Mouse (Mus musculus): ENCODE data around the gene Alkbh6. TPM values are rescaled to one million over a fixed set of nuclear protein-coding genes. Genes with fewer than 3 reads are reported as not detected.

Gene Alkbh6
- polyA plus RNA-seq, 1 experiment from 2014 or later, result 128 TPM

GRCm38 (mm10) chr7:30363344-30363738, 54.8 kb downstream of the Alkbh6 start:
- Histone ChIP-seq H3K4me3 (replicated peaks) (peak overlapping the region; percentile 82), H3K4me2 (replicated peaks) (peak overlapping the region; percentile 88), H3K9me3 (no peaks in the 10 kb centered on the region), H3K4me1 (replicated peaks) (peaks cover 51% of the 10 kb centered on the region), H3K27me3 (peaks cover 8% of the 10 kb centered on the region), H3K36me3 (peaks cover 19% of the 10 kb centered on the region), H3K27ac (no peak overlapping the region; the same call in 1 of the 2 replicates), H3K9ac (replicated peaks) (peak overlapping the region; percentile 96)
- WGBS, result 74% methylated on average over 6 of the region's 6 CpGs
- peak; percentile 63 for ATAC-seq

Other genes starting within 250 kb of the Alkbh6 start
- gene Zfp82, start 235.8 kb upstream of the Alkbh6 start, polyA plus RNA-seq (2015; fragmentation: Nextera tagmentation; extraction: Ambion mirVana), result 11.7 and 13.8 TPM in 2 replicates
- gene Gm26920, start 218.3 kb upstream of the Alkbh6 start, polyA plus RNA-seq (2015; fragmentation: Nextera tagmentation; extraction: Ambion mirVana), result 1.1 and 4.4 TPM in 2 replicates
- gene Zfp566, start 218.2 kb upstream of the Alkbh6 start, polyA plus RNA-seq (2015; fragmentation: Nextera tagmentation; extraction: Ambion mirVana), result 19.3 and 20.4 TPM in 2 replicates
- gene Zfp260, start 213.9 kb upstream of the Alkbh6 start, polyA plus RNA-seq (2015; fragmentation: Nextera tagmentation; extraction: Ambion mirVana), result 112 and 115 TPM in 2 replicates
- 16.1 and 19.4 TPM in 2 replicates for gene Zfp382, start 186.8 kb upstream of the Alkbh6 start, polyA plus RNA-seq (2015; fragmentation: Nextera tagmentation; extraction: Ambion mirVana)
- 18.9 and 22.8 TPM in 2 replicates for gene Zfp146, start 139.0 kb upstream of the Alkbh6 start, polyA plus RNA-seq (2015; fragmentation: Nextera tagmentation; extraction: Ambion mirVana)
- gene Cox7a1, start 124.6 kb upstream of the Alkbh6 start, polyA plus RNA-seq (2015; fragmentation: Nextera tagmentation; extraction: Ambion mirVana), result 3.0 and 4.4 TPM in 2 replicates
- gene Capns1, start 109.9 kb upstream of the Alkbh6 start, polyA plus RNA-seq (2015; fragmentation: Nextera tagmentation; extraction: Ambion mirVana), result 57.2 and 64.1 TPM in 2 replicates
- gene Polr2i, start 76.8 kb upstream of the Alkbh6 start, polyA plus RNA-seq (2015; fragmentation: Nextera tagmentation; extraction: Ambion mirVana), result 181 and 186 TPM in 2 replicates
- 359 and 362 TPM in 2 replicates for gene Tbcb, start 76.4 kb upstream of the Alkbh6 start, polyA plus RNA-seq (2015; fragmentation: Nextera tagmentation; extraction: Ambion mirVana)
- gene Ovol3, start 73.0 kb upstream of the Alkbh6 start, polyA plus RNA-seq (2015; fragmentation: Nextera tagmentation; extraction: Ambion mirVana), result not detected in 2 replicates
- gene Thap8, start 28.6 kb upstream of the Alkbh6 start, polyA plus RNA-seq (2015; fragmentation: Nextera tagmentation; extraction: Ambion mirVana), result 0.68 and 0.79 TPM in 2 replicates
- 5.9 and 6.4 TPM in 2 replicates for gene Wdr62, start 28.3 kb upstream of the Alkbh6 start, polyA plus RNA-seq (2015; fragmentation: Nextera tagmentation; extraction: Ambion mirVana)
- 92.0 and 99.2 TPM in 2 replicates for gene Clip3, start 17.0 kb upstream of the Alkbh6 start, polyA plus RNA-seq (2015; fragmentation: Nextera tagmentation; extraction: Ambion mirVana)
- 10.8 and 11.7 TPM in 2 replicates for gene Syne4, start 6.1 kb downstream of the Alkbh6 start, polyA plus RNA-seq (2015; fragmentation: Nextera tagmentation; extraction: Ambion mirVana)
- gene E130208F15Rik, start 13.0 kb downstream of the Alkbh6 start, polyA plus RNA-seq (2015; fragmentation: Nextera tagmentation; extraction: Ambion mirVana), result not detected in 2 replicates
- 21.2 and 23.6 TPM in 2 replicates for gene Sdhaf1, start 15.2 kb downstream of the Alkbh6 start, polyA plus RNA-seq (2015; fragmentation: Nextera tagmentation; extraction: Ambion mirVana)
- 11.4 and 13.0 TPM in 2 replicates for gene Lrfn3, start 54.1 kb downstream of the Alkbh6 start, polyA plus RNA-seq (2015; fragmentation: Nextera tagmentation; extraction: Ambion mirVana)
- 21.0 and 23.8 TPM in 2 replicates for gene Tyrobp, start 105.0 kb downstream of the Alkbh6 start, polyA plus RNA-seq (2015; fragmentation: Nextera tagmentation; extraction: Ambion mirVana)
- gene Hcst, start 111.1 kb downstream of the Alkbh6 start, polyA plus RNA-seq (2015; fragmentation: Nextera tagmentation; extraction: Ambion mirVana), result 0.54 TPM in 1 of 2 replicates, not detected in the other
- 1.2 and 1.3 TPM in 2 replicates for gene Nfkbid, start 113.0 kb downstream of the Alkbh6 start, polyA plus RNA-seq (2015; fragmentation: Nextera tagmentation; extraction: Ambion mirVana)
- gene Aplp1, start 136.8 kb downstream of the Alkbh6 start, polyA plus RNA-seq (2015; fragmentation: Nextera tagmentation; extraction: Ambion mirVana), result 521 and 559 TPM in 2 replicates
- 3.1 and 3.6 TPM in 2 replicates for gene Kirrel2, start 149.0 kb downstream of the Alkbh6 start, polyA plus RNA-seq (2015; fragmentation: Nextera tagmentation; extraction: Ambion mirVana)
- gene Nphs1, start 149.6 kb downstream of the Alkbh6 start, polyA plus RNA-seq (2015; fragmentation: Nextera tagmentation; extraction: Ambion mirVana), result 0.78 and 0.94 TPM in 2 replicates
- gene Prodh2, start 184.9 kb downstream of the Alkbh6 start, polyA plus RNA-seq (2015; fragmentation: Nextera tagmentation; extraction: Ambion mirVana), result not detected in 2 replicates
- gene Arhgap33, start 226.3 kb downstream of the Alkbh6 start, polyA plus RNA-seq (2015; fragmentation: Nextera tagmentation; extraction: Ambion mirVana), result 106 and 114 TPM in 2 replicates
- gene Hspb6, start 243.5 kb downstream of the Alkbh6 start, polyA plus RNA-seq (2015; fragmentation: Nextera tagmentation; extraction: Ambion mirVana), result 5.7 and 6.6 TPM in 2 replicates
- gene Proser3, start 243.6 kb downstream of the Alkbh6 start, polyA plus RNA-seq (2015; fragmentation: Nextera tagmentation; extraction: Ambion mirVana), result 8.7 and 12.3 TPM in 2 replicates

Measured in midbrain, embryonic 13.5 days (tissue).